Mouse (Mus musculus) thymus, adult 2 months (tissue): Measurements from ENCODE around the gene Tuba3a. TPM values are rescaled to one million over a fixed set of nuclear protein-coding genes. Genes with fewer than 3 reads are reported as not detected.

ENCODE experiments used
- DNase-seq: peaks from one replicate; pipeline ENCODE4 v3.0.0; 2021
- H3K27ac ChIP-seq: fragments of 200-500 bp; 2 replicates; pipeline ENCODE4 v1.5.1; 2012; ENCODE audit warnings: low read length, control low read depth; ENCODE audit not compliant: control insufficient read depth, insufficient read depth
- H3K27me3 ChIP-seq: fragments of 200-500 bp; 2 replicates; pipeline ENCODE4 v1.6.1; 2012; ENCODE audit warnings: mild to moderate bottlenecking, low read length, moderate library complexity, mixed read lengths; ENCODE audit not compliant: control insufficient read depth, insufficient read depth
- H3K36me3 ChIP-seq: fragments of 200-500 bp; 2 replicates; pipeline ENCODE4 v1.6.1; 2012; ENCODE audit warnings: mild to moderate bottlenecking, low read length, moderate library complexity; ENCODE audit not compliant: control insufficient read depth, insufficient read depth
- H3K4me1 ChIP-seq: fragments of 200-500 bp; replicated peaks from 2 replicates; pipeline ENCODE4 v1.6.1; 2012; ENCODE audit warnings: low read length; ENCODE audit not compliant: control insufficient read depth, insufficient read depth
- H3K4me3 ChIP-seq: fragments of 200-500 bp; 2 replicates; pipeline ENCODE4 v1.5.1; 2012; ENCODE audit warnings: mild to moderate bottlenecking, low read length, control low read depth, moderate library complexity; ENCODE audit not compliant: control insufficient read depth, insufficient read depth
- CTCF ChIP-seq: fragments of 200-500 bp; IDR thresholded peaks from 2 replicates; pipeline ENCODE4 v1.5.1; 2012; ENCODE audit warnings: mild to moderate bottlenecking, control low read depth, low read length, moderate library complexity, borderline replicate concordance; ENCODE audit not compliant: control insufficient read depth, poor library complexity, insufficient read depth; ENCODE audit errors: extremely low read depth
- POLR2A ChIP-seq: fragments of 200-500 bp; IDR thresholded peaks from 2 replicates; pipeline ENCODE4 v1.6.1; 2012; ENCODE audit warnings: mild to moderate bottlenecking, low read length, control low read depth, moderate library complexity; ENCODE audit not compliant: control insufficient read depth, poor library complexity, insufficient read depth; ENCODE audit errors: extremely low read depth
- WGBS: fragments of 180-500 bp; shearing (Covaris S2); methylation state at CpG from one replicate; pipeline ENCODE4 v1.1.7; 2018; 5-methylcytosine and 5-hydroxymethylcytosine counted together
- polyA plus RNA-seq: library from polyadenylated mRNA; depleted of rRNA; stranded (reverse); fragments of >200 nt; gene quantifications from 2 replicates; pipeline ENCODE4 v1.2.3, GENCODE M21; 2012

Gene Tuba3a
- polyA plus RNA-seq, 1 experiment, result 0.84 TPM

- peaks cover 9% of the 10 kb centered on the region for H3K4me1 ChIP-seq
- no peak overlapping the region for H3K27ac ChIP-seq
- WGBS, result 65% methylated on average over 5 of the region's 5 CpGs
- no peaks in the 10 kb centered on the region for H3K36me3 ChIP-seq
- no peak for TF ChIP-seq CTCF
- no peak for TF ChIP-seq POLR2A
- H3K27me3 ChIP-seq, result no peaks in the 10 kb centered on the region
- no peak overlapping the region for H3K4me3 ChIP-seq
- DNase-seq, result no peak
Observed at GRCm38 (mm10) chr6:125297149-125297820, 11.4 kb upstream of the Tuba3a start.

DNA sequence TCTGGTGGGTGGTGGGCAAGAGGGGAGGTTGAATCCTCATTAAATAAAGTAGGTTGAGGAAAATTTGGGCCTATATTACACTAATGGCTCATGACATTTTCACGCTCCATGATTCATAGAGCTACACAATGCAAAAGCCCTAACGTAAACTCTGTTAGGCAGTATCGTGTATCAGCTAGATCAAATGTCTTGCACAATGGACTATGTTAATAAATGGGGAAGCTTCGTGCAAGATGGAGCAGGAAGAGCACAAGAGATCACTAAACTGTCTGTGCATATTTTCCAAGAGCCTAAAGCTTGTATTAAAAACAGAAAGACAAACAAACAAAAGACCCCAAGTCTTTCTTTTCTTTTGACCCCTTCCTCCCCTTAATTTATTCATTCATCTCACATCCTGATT lies 8.2 kb upstream of the Tuba3a start:
- Histone ChIP-seq H3K4me3 (no peak overlapping the region), H3K4me1 (no peaks in the 10 kb centered on the region), H3K36me3 (no peaks in the 10 kb centered on the region), H3K27ac (no peak overlapping the region), H3K27me3 (no peaks in the 10 kb centered on the region)
- TF ChIP-seq CTCF (no peak), POLR2A (no peak)
- 93% methylated on average over 4 of the region's 4 CpGs for WGBS
- DNase-seq, result no peak

DNA sequence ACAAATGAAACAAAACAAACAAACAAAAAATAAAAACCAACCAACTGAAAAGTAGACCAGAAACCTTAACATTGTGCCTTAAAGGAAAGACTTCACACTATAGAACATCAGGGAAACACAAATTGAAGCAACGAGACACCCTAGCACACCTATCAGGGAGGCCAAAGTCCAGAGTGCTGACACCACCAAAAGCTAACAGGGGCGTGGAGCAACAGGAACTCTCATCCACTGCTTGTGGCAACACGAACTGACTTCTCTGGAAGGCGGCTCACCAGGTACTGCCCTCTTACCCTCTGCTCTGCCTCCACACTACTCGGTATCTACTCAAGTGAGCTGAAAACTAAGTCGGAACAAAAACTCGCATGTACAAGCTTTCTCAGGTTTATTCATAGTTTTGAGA lies 6.4 kb upstream of the Tuba3a start:
- Histone ChIP-seq H3K27ac (no peak overlapping the region), H3K4me3 (no peak overlapping the region), H3K27me3 (no peaks in the 10 kb centered on the region), H3K36me3 (no peaks in the 10 kb centered on the region), H3K4me1 (no peaks in the 10 kb centered on the region)
- TF ChIP-seq CTCF (no peak), POLR2A (no peak)
- WGBS, result 96% methylated on average over 7 of the region's 7 CpGs
- DNase-seq, result no peak

DNA sequence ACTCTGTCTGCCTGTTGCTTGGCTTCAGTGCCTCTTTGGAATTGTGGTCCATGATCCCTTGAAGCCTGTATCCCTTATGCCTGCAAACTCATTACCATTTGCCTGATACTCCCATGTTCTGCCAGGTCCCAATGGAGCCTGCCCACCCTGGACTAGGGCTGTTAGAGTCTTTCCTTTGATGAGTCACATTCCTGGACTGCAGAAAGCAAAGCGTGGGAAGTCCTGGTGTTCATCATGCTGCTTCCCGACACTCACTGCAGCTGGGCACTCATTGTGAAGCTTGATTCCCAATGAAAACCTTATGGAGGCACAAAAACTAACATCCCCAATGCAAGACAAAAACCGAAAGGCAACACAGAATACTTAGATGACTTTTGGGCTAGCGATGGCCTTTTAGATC lies 5.5 kb upstream of the Tuba3a start:
- H3K27ac ChIP-seq, result no peak overlapping the region
- TF ChIP-seq CTCF (no peak), POLR2A (no peak)
- no peak overlapping the region for H3K4me3 ChIP-seq
- DNase-seq, result no peak
- no peaks in the 10 kb centered on the region for H3K36me3 ChIP-seq
- H3K4me1 ChIP-seq, result no peaks in the 10 kb centered on the region
- no peaks in the 10 kb centered on the region for H3K27me3 ChIP-seq
- WGBS, result 90% methylated on average over 4 of the region's 4 CpGs

- no peak for TF ChIP-seq CTCF
- no peak for TF ChIP-seq POLR2A
- no peaks in the 10 kb centered on the region for H3K36me3 ChIP-seq
- 91% methylated on average over 5 of the region's 5 CpGs for WGBS
- H3K27me3 ChIP-seq, result no peaks in the 10 kb centered on the region
- no peak overlapping the region for H3K4me3 ChIP-seq
- H3K27ac ChIP-seq, result no peak overlapping the region
- no peaks in the 10 kb centered on the region for H3K4me1 ChIP-seq
- no peak for DNase-seq
Observed at GRCm38 (mm10) chr6:125288730-125289129, 2.9 kb upstream of the Tuba3a start.

DNA sequence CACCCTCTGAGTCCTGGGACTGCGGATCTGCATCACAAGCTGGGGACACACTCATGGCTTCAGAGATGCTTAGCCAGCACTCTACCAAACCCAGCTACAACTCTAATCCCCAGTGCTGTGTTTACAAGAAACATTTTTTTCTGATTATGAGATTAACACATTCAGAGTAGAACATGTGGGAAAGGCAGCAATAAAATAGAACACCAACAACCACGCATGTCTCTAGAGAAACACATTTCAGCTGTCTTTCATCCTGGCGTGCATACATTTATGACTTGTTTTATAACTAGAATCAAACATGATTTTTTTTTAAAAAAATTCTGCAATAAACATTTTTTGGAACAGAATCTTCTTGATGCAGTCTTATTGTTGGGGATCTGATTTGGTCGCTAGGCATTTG lies 1.1 kb upstream of the Tuba3a start:
- Histone ChIP-seq H3K4me1 (no peaks in the 10 kb centered on the region), H3K27me3 (no peaks in the 10 kb centered on the region), H3K36me3 (no peaks in the 10 kb centered on the region), H3K4me3 (no peak overlapping the region), H3K27ac (no peak overlapping the region)
- DNase-seq, result no peak
- TF ChIP-seq POLR2A (no peak), CTCF (no peak)
- WGBS, result 92% methylated on average over 4 of the region's 4 CpGs

GRCm38 (mm10) chr6:125284751-125285150 lies 1.1 kb downstream of the Tuba3a start:
- H3K4me1 ChIP-seq, result no peaks in the 10 kb centered on the region
- H3K27me3 ChIP-seq, result no peaks in the 10 kb centered on the region
- no peak overlapping the region for H3K27ac ChIP-seq
- H3K36me3 ChIP-seq, result no peaks in the 10 kb centered on the region
- H3K4me3 ChIP-seq, result no peak overlapping the region
- TF ChIP-seq POLR2A (no peak), CTCF (no peak)
- DNase-seq, result no peak
- 95% methylated on average over 7 of the region's 7 CpGs for WGBS
